Mouse (Mus musculus) intestine, embryonic 15.5 days (tissue): Measurements from ENCODE around the gene Gid8. TPM values are rescaled to one million over a fixed set of nuclear protein-coding genes. Genes with fewer than 3 reads are reported as not detected.

ENCODE experiments used
- ATAC-seq: fragments of 200-750 bp; cut with Nextera tagmentation; 2 replicates; pipeline ENCODE4 v1.8.0; 2017; ENCODE audit warnings: moderate TSS enrichment, moderate library complexity
- H3K27ac ChIP-seq: fragments of 300-500 bp; sonication (generic); 2 replicates; pipeline ENCODE4 v1.5.1; 2015; ENCODE audit warnings: mild to moderate bottlenecking, inconsistent platforms
- H3K27me3 ChIP-seq: fragments of 300-500 bp; sonication (generic); replicated peaks from 2 replicates; pipeline ENCODE4 v1.6.1; 2015; ENCODE audit warnings: inconsistent platforms
- H3K36me3 ChIP-seq: fragments of 300-500 bp; sonication (generic); 2 replicates; pipeline ENCODE4 v1.6.1; 2015; ENCODE audit warnings: inconsistent platforms
- H3K4me1 ChIP-seq: fragments of 300-500 bp; sonication (generic); replicated peaks from 2 replicates; pipeline ENCODE4 v1.6.1; 2015; ENCODE audit warnings: inconsistent platforms
- H3K4me2 ChIP-seq: fragments of 300-500 bp; sonication (generic); replicated peaks from 2 replicates; pipeline ENCODE4 v1.6.1; 2015; ENCODE audit warnings: mild to moderate bottlenecking, inconsistent platforms
- H3K4me3 ChIP-seq: fragments of 300-500 bp; sonication (generic); replicated peaks from 2 replicates; pipeline ENCODE4 v1.5.1; 2015; ENCODE audit warnings: inconsistent platforms
- H3K9ac ChIP-seq: fragments of 300-500 bp; sonication (generic); 2 replicates; pipeline ENCODE4 v1.6.1; 2015; ENCODE audit warnings: inconsistent platforms
- H3K9me3 ChIP-seq: fragments of 300-500 bp; sonication (generic); 2 replicates; pipeline ENCODE4 v1.6.1; 2016; ENCODE audit warnings: inconsistent platforms
- WGBS: fragments of 180-500 bp; shearing (Covaris S2); methylation state at CpG from one replicate; pipeline ENCODE4 v1.1.7; 2015; 5-methylcytosine and 5-hydroxymethylcytosine counted together
- polyA plus RNA-seq: library from polyadenylated mRNA; unstranded; fragments of >200 nt; fragmentation: Nextera tagmentation; extraction: Ambion mirVana; gene quantifications from 2 replicates; pipeline ENCODE4 v1.2.1, GENCODE M21; 2015

Gid8 gene
- polyA plus RNA-seq, 1 experiment from 2014 or later, result 55.1 TPM

- no peaks in the 10 kb centered on the region for H3K27me3 ChIP-seq
- 32% methylated on average over 3 of the region's 3 CpGs for WGBS
- H3K4me1 ChIP-seq, result no peaks in the 10 kb centered on the region
- no peak overlapping the region for H3K9ac ChIP-seq
- no peak overlapping the region for H3K27ac ChIP-seq
- ATAC-seq, result no peak
- no peak overlapping the region for H3K4me3 ChIP-seq
- H3K4me2 ChIP-seq, result no peak overlapping the region
- H3K9me3 ChIP-seq, result no peaks in the 10 kb centered on the region
- H3K36me3 ChIP-seq, result no peaks in the 10 kb centered on the region
These were observed 30.4 kb downstream of the Gid8 start for GRCm38 (mm10) chr2:180740349-180740748.

- Histone ChIP-seq H3K27ac (no peak overlapping the region), H3K36me3 (no peaks in the 10 kb centered on the region), H3K4me1 (no peaks in the 10 kb centered on the region), H3K9me3 (no peaks in the 10 kb centered on the region), H3K4me3 (no peak overlapping the region), H3K27me3 (0 out of 2 replicates have a peak, but pooled peaks cover 3% of the 10 kb centered on the region), H3K9ac (no peak overlapping the region), H3K4me2 (no peak overlapping the region)
- WGBS, result 66% methylated on average over 7 of the region's 7 CpGs
- no peak for ATAC-seq
These were observed 31.5 kb downstream of the Gid8 start for GRCm38 (mm10) chr2:180741421-180741820.

- Histone ChIP-seq H3K27me3 (0 out of 2 replicates have a peak, but pooled peaks cover 4% of the 10 kb centered on the region), H3K27ac (no peak overlapping the region), H3K4me2 (no peak overlapping the region), H3K36me3 (no peaks in the 10 kb centered on the region), H3K9ac (no peak overlapping the region), H3K4me1 (no peaks in the 10 kb centered on the region), H3K9me3 (no peaks in the 10 kb centered on the region), H3K4me3 (no peak overlapping the region)
- 88% methylated on average over 6 of the region's 6 CpGs for WGBS
- ATAC-seq, result no peak
These were observed 32.9 kb downstream of the Gid8 start for GRCm38 (mm10) chr2:180742820-180743219.

- no peak for ATAC-seq
- whole genome bisulfite sequencing, result 97% methylated on average over 2 of the region's 2 CpGs
These were observed 33.4 kb downstream of the Gid8 start for GRCm38 (mm10) chr2:180743321-180743720.

GRCm38 (mm10) chr2:180745248-180745927, 35.5 kb downstream of the Gid8 start:
- peak; percentile 70; the same call in 1 of the 2 replicates for ATAC-seq
- no peaks in the 10 kb centered on the region for H3K9me3 ChIP-seq
- no peaks in the 10 kb centered on the region for H3K4me1 ChIP-seq
- H3K27me3 ChIP-seq, result peaks cover 4% of the 10 kb centered on the region; the same call in 1 of the 2 replicates
- H3K4me2 ChIP-seq, result no peak overlapping the region
- H3K4me3 ChIP-seq, result no peak overlapping the region
- no peaks in the 10 kb centered on the region for H3K36me3 ChIP-seq
- no peak overlapping the region for H3K27ac ChIP-seq
- whole genome bisulfite sequencing, result 34% methylated on average over 17 of the region's 17 CpGs
- H3K9ac ChIP-seq, result no peak overlapping the region

More at GRCm38 (mm10) chr2:180743321-180743720, 33.4 kb downstream of the Gid8 start:
- Histone ChIP-seq H3K27me3 (0 out of 2 replicates have a peak, but pooled peaks cover 4% of the 10 kb centered on the region), H3K36me3 (no peaks in the 10 kb centered on the region), H3K9ac (no peak overlapping the region), H3K4me1 (no peaks in the 10 kb centered on the region), H3K4me3 (no peak overlapping the region), H3K4me2 (no peak overlapping the region), H3K9me3 (no peaks in the 10 kb centered on the region), H3K27ac (no peak overlapping the region)

- Histone ChIP-seq H3K9ac (no peak overlapping the region), H3K4me1 (no peaks in the 10 kb centered on the region), H3K4me2 (no peak overlapping the region), H3K9me3 (no peaks in the 10 kb centered on the region), H3K4me3 (no peak overlapping the region), H3K27me3 (peaks cover 4% of the 10 kb centered on the region; the same call in 1 of the 2 replicates), H3K36me3 (no peaks in the 10 kb centered on the region), H3K27ac (no peak overlapping the region)
- ATAC-seq, result no peak
- 41% methylated on average over 5 of the region's 5 CpGs for WGBS
These were observed 36.8 kb downstream of the Gid8 start for GRCm38 (mm10) chr2:180746569-180747192.

- H3K36me3 ChIP-seq, result no peaks in the 10 kb centered on the region
- WGBS, result 38% methylated on average over 5 of the region's 5 CpGs
- no peak overlapping the region for H3K27ac ChIP-seq
- H3K4me2 ChIP-seq, result no peak overlapping the region
- no peaks in the 10 kb centered on the region for H3K9me3 ChIP-seq
- H3K9ac ChIP-seq, result no peak overlapping the region
- no peaks in the 10 kb centered on the region for H3K4me1 ChIP-seq
- H3K4me3 ChIP-seq, result no peak overlapping the region
- ATAC-seq, result no peak
- peaks cover 4% of the 10 kb centered on the region; the same call in 1 of the 2 replicates for H3K27me3 ChIP-seq
These were observed 39.0 kb downstream of the Gid8 start for GRCm38 (mm10) chr2:180748904-180749303.

- Histone ChIP-seq H3K4me3 (no peak overlapping the region), H3K27ac (no peak overlapping the region), H3K27me3 (peaks cover 2% of the 10 kb centered on the region; the same call in 1 of the 2 replicates), H3K4me1 (no peaks in the 10 kb centered on the region), H3K4me2 (no peak overlapping the region), H3K9me3 (no peaks in the 10 kb centered on the region), H3K9ac (no peak overlapping the region), H3K36me3 (no peaks in the 10 kb centered on the region)
- ATAC-seq, result no peak
- WGBS, result 76% methylated on average over 5 of the region's 5 CpGs
These were observed 45.2 kb downstream of the Gid8 start for GRCm38 (mm10) chr2:180754976-180755688.

GRCm38 (mm10) chr2:180755896-180756295, 46.0 kb downstream of the Gid8 start:
- Histone ChIP-seq H3K4me1 (no peaks in the 10 kb centered on the region), H3K9ac (no peak overlapping the region), H3K36me3 (no peaks in the 10 kb centered on the region), H3K4me2 (no peak overlapping the region), H3K9me3 (no peaks in the 10 kb centered on the region), H3K27me3 (peaks cover 2% of the 10 kb centered on the region; the same call in 1 of the 2 replicates), H3K27ac (no peak overlapping the region), H3K4me3 (no peak overlapping the region)
- ATAC-seq, result no peak
- 4% methylated on average over 8 of the region's 8 CpGs for WGBS

- no peak for ATAC-seq
- H3K9ac ChIP-seq, result no peak overlapping the region
These were observed 46.9 kb downstream of the Gid8 start for GRCm38 (mm10) chr2:180756786-180757185.

GRCm38 (mm10) chr2:180758513-180759263, 48.8 kb downstream of the Gid8 start:
- Histone ChIP-seq H3K4me3 (no peak overlapping the region), H3K4me1 (no peaks in the 10 kb centered on the region), H3K36me3 (no peaks in the 10 kb centered on the region), H3K27ac (no peak overlapping the region), H3K9ac (no peak overlapping the region), H3K27me3 (peaks cover 5% of the 10 kb centered on the region; the same call in 1 of the 2 replicates), H3K9me3 (no peaks in the 10 kb centered on the region), H3K4me2 (no peak overlapping the region)
- ATAC-seq, result no peak
- 56% methylated on average over 15 of the region's 15 CpGs for WGBS

More at GRCm38 (mm10) chr2:180756786-180757185, 46.9 kb downstream of the Gid8 start:
- H3K9me3 ChIP-seq, result no peaks in the 10 kb centered on the region
- peaks cover 5% of the 10 kb centered on the region; the same call in 1 of the 2 replicates for H3K27me3 ChIP-seq
- no peaks in the 10 kb centered on the region for H3K36me3 ChIP-seq
- 46% methylated on average over 2 of the region's 2 CpGs for WGBS
- H3K4me1 ChIP-seq, result no peaks in the 10 kb centered on the region
- H3K4me3 ChIP-seq, result no peak overlapping the region
- H3K27ac ChIP-seq, result no peak overlapping the region
- no peak overlapping the region for H3K4me2 ChIP-seq

GRCm38 (mm10) chr2:180764986-180765385, 55.1 kb downstream of the Gid8 start:
- Histone ChIP-seq H3K27me3 (0 out of 2 replicates have a peak, but pooled peaks cover 12% of the 10 kb centered on the region), H3K9ac (no peak overlapping the region), H3K27ac (no peak overlapping the region), H3K4me3 (no peak overlapping the region), H3K9me3 (no peaks in the 10 kb centered on the region), H3K4me1 (no peaks in the 10 kb centered on the region), H3K36me3 (no peaks in the 10 kb centered on the region), H3K4me2 (no peak overlapping the region)
- no peak for ATAC-seq
- 79% methylated on average over 11 of the region's 11 CpGs for WGBS
